Mouse (Mus musculus): ENCODE measurements around the gene Adh7.
A peak's percentile ranks its signal among the peaks of the same experiment; 100 is the strongest.

The Adh7 gene

GRCm38 (mm10) chr3:138217631-138218264 lies at the start of gene Adh7:
Gene Adh7, plus strand, starts transcription at chr3:138217760.
- DNase-seq (ENCODE audit: low spot score in 2 of 2): no peak

DNA sequence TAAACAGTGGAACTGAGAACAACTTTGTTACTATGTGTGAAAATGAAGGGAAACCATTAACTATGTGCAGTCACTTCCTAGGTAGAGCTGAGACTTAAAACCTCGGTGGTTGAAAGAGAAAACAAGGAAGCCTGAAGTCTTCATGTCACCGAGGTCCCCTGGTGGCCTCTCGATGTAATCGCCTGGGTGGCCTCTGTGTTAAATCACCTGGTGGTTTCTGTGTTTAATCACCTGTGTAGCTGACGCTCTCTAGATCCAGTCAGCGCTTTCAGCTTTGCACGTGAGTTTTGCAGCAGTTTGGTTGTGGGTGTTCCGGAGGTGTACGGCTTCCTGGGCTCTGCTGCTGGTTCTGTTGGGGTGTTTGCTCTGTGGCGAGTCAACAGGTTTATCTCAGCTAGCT lies 44.3 kb upstream of the Adh7 start:
- no peak for DNase-seq (ENCODE audit: low spot score in 2 of 2)

GRCm38 (mm10) chr3:138175551-138175950 lies 42.0 kb upstream of the Adh7 start:
- no peak for DNase-seq (ENCODE audit: low spot score in 2 of 2)

GRCm38 (mm10) chr3:138182019-138182418 lies 35.5 kb upstream of the Adh7 start:
- no peak for DNase-seq (ENCODE audit: low spot score in 2 of 2)

GRCm38 (mm10) chr3:138183371-138183770 lies 34.2 kb upstream of the Adh7 start:
- DNase-seq (ENCODE audit: low spot score in 2 of 2): no peak

GRCm38 (mm10) chr3:138185290-138185689 lies 32.3 kb upstream of the Adh7 start:
- no peak for DNase-seq (ENCODE audit: low spot score in 2 of 2)

GRCm38 (mm10) chr3:138185995-138186930 lies 31.3 kb upstream of the Adh7 start:
- DNase-seq (ENCODE audit: low spot score in 2 of 2): no peak

GRCm38 (mm10) chr3:138192260-138192659 lies 25.3 kb upstream of the Adh7 start:
- no peak for DNase-seq (ENCODE audit: low spot score in 2 of 2)

- no peak for DNase-seq (ENCODE audit: low spot score in 2 of 2)
Observed at GRCm38 (mm10) chr3:138193683-138194302, 23.8 kb upstream of the Adh7 start, which contains the start of gene 4930579F01Rik. Gene 4930579F01Rik, minus strand, starts transcription at chr3:138193825.

DNA sequence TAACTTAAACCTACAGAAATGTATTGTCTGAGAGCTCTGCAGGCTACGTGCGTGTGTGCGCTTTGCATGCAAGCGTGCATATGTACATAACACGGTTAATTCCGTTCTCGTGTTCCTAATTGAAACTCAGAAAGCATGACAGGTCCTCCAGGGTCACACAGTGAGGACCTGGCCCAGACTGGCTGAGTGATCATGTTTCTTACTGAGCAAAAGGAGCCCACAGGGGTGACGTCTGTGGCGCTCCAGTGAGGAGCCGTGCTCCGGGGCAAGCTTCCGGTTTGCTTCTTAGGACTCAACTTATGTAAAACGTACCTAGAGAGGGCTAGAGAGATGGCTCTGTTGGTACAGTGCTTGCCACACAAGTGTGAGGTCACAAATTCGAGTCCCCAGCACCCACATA lies 20.5 kb upstream of the Adh7 start:
- no peak for DNase-seq (ENCODE audit: low spot score in 2 of 2)

DNA sequence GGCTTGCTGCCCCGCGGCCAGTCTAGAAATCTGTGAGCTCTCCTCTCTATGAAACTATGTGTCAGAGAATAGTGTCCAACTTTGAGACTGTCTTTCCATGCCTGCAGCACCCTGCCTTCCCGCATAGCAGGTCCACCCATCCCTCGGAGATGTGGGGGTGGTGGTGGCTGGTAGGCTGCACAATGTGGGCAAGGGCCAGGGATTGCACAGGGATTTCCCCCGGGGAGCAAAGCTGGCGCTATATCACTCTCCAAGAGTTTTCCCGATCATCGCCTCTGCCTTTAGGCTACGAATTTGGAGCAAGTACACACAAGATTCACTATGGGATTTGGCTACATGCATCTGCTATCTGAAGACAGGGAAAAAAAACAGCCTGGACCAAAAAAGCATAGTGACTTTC lies 20.0 kb upstream of the Adh7 start:
- no peak for DNase-seq (ENCODE audit: low spot score in 2 of 2)

- DNase-seq (ENCODE audit: low spot score in 2 of 2): peak; percentile 22 to 93
Observed at GRCm38 (mm10) chr3:138197973-138198721, 19.4 kb upstream of the Adh7 start.

- no peak for DNase-seq (ENCODE audit: low spot score in 2 of 2)
Observed at GRCm38 (mm10) chr3:138198722-138199068, 18.9 kb upstream of the Adh7 start.

GRCm38 (mm10) chr3:138208821-138209220 lies 8.7 kb upstream of the Adh7 start:
- DNase-seq (ENCODE audit: low spot score in 2 of 2): no peak

GRCm38 (mm10) chr3:138210432-138211075 lies 7.0 kb upstream of the Adh7 start:
- no peak for DNase-seq (ENCODE audit: low spot score in 2 of 2)

DNA sequence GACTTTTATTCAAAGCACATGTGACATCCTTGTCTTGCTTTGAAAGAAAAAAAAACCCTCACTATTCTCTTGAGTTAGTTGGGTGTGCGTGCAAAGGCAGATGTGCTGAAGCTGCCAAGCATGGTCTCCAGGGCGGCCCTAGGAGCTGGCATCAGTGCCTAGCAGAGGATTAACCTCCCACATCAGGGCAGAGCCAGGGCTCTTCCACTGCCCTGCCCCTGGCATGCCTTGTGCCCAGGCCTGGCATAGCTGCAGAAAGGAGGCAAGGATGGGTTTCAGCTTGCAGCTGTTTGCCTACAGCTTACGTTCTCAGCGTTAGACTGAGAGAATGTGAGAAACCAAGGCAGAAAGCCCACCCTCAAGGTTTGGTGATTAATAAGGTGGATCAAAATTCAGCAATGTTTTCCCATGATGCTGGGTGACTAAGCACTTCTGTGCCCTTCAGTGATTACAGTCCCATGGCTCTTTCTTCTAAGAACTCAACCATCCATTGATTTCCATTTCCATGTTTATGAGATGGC lies 5.1 kb upstream of the Adh7 start:
- DNase-seq (ENCODE audit: low spot score in 2 of 2): no peak

- no peak for DNase-seq (ENCODE audit: low spot score in 2 of 2)
Observed at GRCm38 (mm10) chr3:138215395-138215989, 2.1 kb upstream of the Adh7 start.

- no peak for DNase-seq (ENCODE audit: low spot score in 2 of 2)
Observed at GRCm38 (mm10) chr3:138216091-138216490, 1.5 kb upstream of the Adh7 start.

DNA sequence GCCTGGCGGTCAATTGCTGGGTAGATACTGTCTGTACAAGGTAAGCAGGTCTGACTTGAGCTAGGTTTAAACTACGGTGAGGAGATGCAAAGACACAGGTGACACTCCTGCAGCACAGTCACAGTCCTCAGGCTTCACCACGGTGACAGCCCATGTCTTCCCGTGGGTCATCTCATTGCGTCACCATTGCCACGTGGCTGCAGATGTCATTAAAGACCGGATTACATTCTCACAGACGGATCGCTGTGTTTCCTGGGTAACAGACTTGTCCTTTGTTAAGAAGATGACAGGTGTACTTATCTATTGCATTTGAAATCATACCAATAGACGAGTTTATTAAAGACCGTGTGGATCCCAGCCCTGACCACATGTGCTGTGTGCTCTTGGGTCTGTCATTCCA lies 3.6 kb downstream of the Adh7 start:
- no peak for DNase-seq (ENCODE audit: low spot score in 2 of 2)

- DNase-seq (ENCODE audit: low spot score in 2 of 2): no peak
Observed at GRCm38 (mm10) chr3:138222511-138222910, 5.0 kb downstream of the Adh7 start.

DNA sequence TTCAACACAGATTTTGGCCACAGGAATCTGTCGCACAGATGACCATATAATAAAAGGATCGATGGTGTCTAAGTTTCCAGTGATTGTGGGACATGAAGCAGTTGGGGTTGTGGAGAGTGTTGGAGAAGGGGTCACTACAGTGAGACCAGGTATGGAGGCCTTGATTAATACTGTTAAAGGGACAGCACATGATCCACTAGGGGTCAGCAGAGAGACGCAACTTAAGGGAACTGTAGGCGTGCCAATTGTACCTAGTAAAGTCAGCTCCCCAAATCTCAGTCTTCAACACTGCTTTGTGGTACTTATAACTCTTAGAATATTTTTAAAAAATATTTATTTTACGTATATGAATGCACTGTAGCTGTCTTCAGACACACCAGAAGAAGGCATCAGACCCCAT lies 5.4 kb downstream of the Adh7 start:
- peak in 1 of 2 experiments; percentile 51 for DNase-seq (ENCODE audit: low spot score in 2 of 2)

Data from left cerebral cortex, adult 9 months (tissue).